ENCODE assay signal across 18 mouse cellular contexts in genomic region chr7:96826101-96826500, GRCm38 (mm10).
A peak's percentile ranks its signal among the peaks of the same experiment; 100 is the strongest.
DNase-seq lines count a peak whose midpoint lies in the region; ATAC-seq and TF ChIP-seq lines count a peak whose summit lies in the region.
"Had no signal": no experiment of that assay in that cellular context is flagged by ENCODE, and none has a peak within 500 bp of the region (broad histone marks: within the 10 kb centered on the region; RNA-seq: fewer than 3 reads in every experiment).

No protein-coding gene starts in this region.

- no peak overlapping the region for H3K4me3 ChIP-seq in hindbrain, embryonic 14.5 days (replicated peaks; ENCODE audit: low read length)
- H3K4me3 ChIP-seq in hindbrain, embryonic 10.5 days, result no peak overlapping the region
- H3K4me3 ChIP-seq in lung, adult 2 months (replicated peaks; ENCODE audit: extremely low read depth, low read depth, low read length), result no peak overlapping the region
- no peak overlapping the region for H3K4me3 ChIP-seq in liver, embryonic 12.5 days
- H3K4me3 ChIP-seq: midbrain, embryonic 15.5 days had no signal

- no peaks in the 10 kb centered on the region for H3K9me3 ChIP-seq in hindbrain, embryonic 14.5 days (ENCODE audit: control insufficient read depth, low read length)
- 0 out of 2 replicates have a peak, but pooled peaks cover 6% of the 10 kb centered on the region for H3K9me3 ChIP-seq in hindbrain, embryonic 10.5 days
- no peaks in the 10 kb centered on the region for H3K9me3 ChIP-seq in liver, embryonic 12.5 days (replicated peaks)
- H3K9me3 ChIP-seq: midbrain, embryonic 15.5 days had no signal

- peaks cover 4% of the 10 kb centered on the region; the same call in 1 of the 2 replicates for H3K4me1 ChIP-seq in hindbrain, embryonic 14.5 days (replicated peaks; ENCODE audit: control insufficient read depth, insufficient read depth, low read length)
- H3K4me1 ChIP-seq in hindbrain, embryonic 10.5 days (replicated peaks), result 0 out of 2 replicates have a peak, but pooled peaks cover 9% of the 10 kb centered on the region
- H3K4me1 ChIP-seq in lung, adult 2 months (ENCODE audit: control insufficient read depth, insufficient read depth, low read length), result no peaks in the 10 kb centered on the region
- no peaks in the 10 kb centered on the region for H3K4me1 ChIP-seq in liver, embryonic 12.5 days
- H3K4me1 ChIP-seq: midbrain, embryonic 15.5 days had no signal

- H3K4me2 ChIP-seq in hindbrain, embryonic 14.5 days (replicated peaks), result no peak overlapping the region
- H3K4me2 ChIP-seq in liver, embryonic 12.5 days, result no peak overlapping the region
- H3K4me2 ChIP-seq: heart, embryonic 11.5 days; lung, embryonic 14.5 days; midbrain, embryonic 15.5 days had no signal

- DNase-seq in cerebellum, postnatal 10 days, result peak; percentile 29 to 54
- DNase-seq in cerebellum, postnatal 4 days (ENCODE audit: low spot score in 2 of 2), result no peak
- DNase-seq in hindbrain, embryonic 14.5 days (ENCODE audit: low spot score), result no peak
- DNase-seq in hindbrain, embryonic 10.5 days (ENCODE audit: low spot score), result no peak
- DNase-seq in retina, adult 2 months (ENCODE audit: low read depth, low spot score), result peak; percentile 11
- DNase-seq in retina, embryonic 14.5 days (ENCODE audit: low spot score), result no peak
- DNase-seq in lung, adult 2 months, result no peak
- DNase-seq: adrenal gland, adult 8-10 months; cerebellum, adult 8-10 months; heart, postnatal 14 days; kidney, adult 9 months; kidney, postnatal 36 days; lung, embryonic 14.5 days; lung, postnatal 4 days had no signal

- TF ChIP-seq CTCF in lung, adult 2 months (IDR thresholded peaks at IDR 0.05; ENCODE audit: insufficient read depth, low read length), result no peak

- TF ChIP-seq POLR2A in lung, adult 2 months (IDR thresholded peaks at IDR 0.05; ENCODE audit: borderline replicate concordance, extremely low read depth, low read depth, low read length), result no peak

- no peak overlapping the region for H3K27ac ChIP-seq in hindbrain, embryonic 14.5 days
- no peak overlapping the region for H3K27ac ChIP-seq in hindbrain, embryonic 10.5 days
- no peak overlapping the region for H3K27ac ChIP-seq in liver, embryonic 12.5 days
- H3K27ac ChIP-seq: midbrain, embryonic 15.5 days had no signal

- H3K27me3 ChIP-seq in hindbrain, embryonic 14.5 days (ENCODE audit: control insufficient read depth, insufficient read depth, low read length), result no peaks in the 10 kb centered on the region
- H3K27me3 ChIP-seq in hindbrain, embryonic 10.5 days (ENCODE audit: insufficient read depth, poor library complexity, severe bottlenecking), result no peaks in the 10 kb centered on the region
- no peaks in the 10 kb centered on the region for H3K27me3 ChIP-seq in liver, embryonic 12.5 days (replicated peaks)
- H3K27me3 ChIP-seq: CH12.LX; midbrain, embryonic 15.5 days had no signal

- no peak overlapping the region for H3K9ac ChIP-seq in hindbrain, embryonic 14.5 days
- no peak overlapping the region for H3K9ac ChIP-seq in liver, embryonic 12.5 days
- H3K9ac ChIP-seq: lung, embryonic 14.5 days; midbrain, embryonic 15.5 days had no signal

- no peaks in the 10 kb centered on the region for H3K36me3 ChIP-seq in hindbrain, embryonic 14.5 days (replicated peaks; ENCODE audit: control insufficient read depth, insufficient read depth)
- peaks cover 44% of the 10 kb centered on the region for H3K36me3 ChIP-seq in hindbrain, embryonic 10.5 days
- no peaks in the 10 kb centered on the region for H3K36me3 ChIP-seq in liver, embryonic 12.5 days

- 0 out of 2 replicates have a peak, but pooled peaks have one; percentile 12 for ATAC-seq in hindbrain, embryonic 14.5 days (ENCODE audit: low FRiP score)
- ATAC-seq in liver, embryonic 12.5 days, result no peak
- ATAC-seq: midbrain, embryonic 15.5 days had no signal

- 75% methylated on average over 6 of the region's 6 CpGs for WGBS in hindbrain, embryonic 14.5 days
- WGBS in hindbrain, embryonic 10.5 days, result 92% methylated on average over 6 of the region's 6 CpGs
- 78% methylated on average over 6 of the region's 6 CpGs for WGBS in lung, adult 2 months
- WGBS in liver, embryonic 12.5 days (ENCODE audit: insufficient replicate concordance), result 55% methylated on average over 6 of the region's 6 CpGs

Comparison
In these comparisons a context has a peak if more than half of its experiments do, and no peak if none do; other contexts are left out.
1. DNase-seq: peak in cerebellum, postnatal 10 days (2 of 2) and retina, adult 2 months (single experiment); none in cerebellum, postnatal 4 days (0 of 2), hindbrain, embryonic 14.5 days (single experiment), hindbrain, embryonic 10.5 days (single experiment), retina, embryonic 14.5 days (single experiment) and lung, adult 2 months (single experiment).